Mouse (Mus musculus) C2C12 (cell line): ENCODE measurements around the gene Pcnt. TPM values are rescaled to one million over a fixed set of nuclear protein-coding genes. Genes with fewer than 3 reads are reported as not detected.

Experiments used
- H3K27me3 ChIP-seq: one replicate; pipeline ENCODE4 v1.6.1; 2011; ENCODE audit not compliant: control insufficient read depth, insufficient read depth, insufficient read length
- H3K36me3 ChIP-seq: one replicate; pipeline ENCODE4 v1.6.1; 2011; ENCODE audit not compliant: control insufficient read depth, insufficient read depth
- H3K4me3 ChIP-seq: one replicate; pipeline ENCODE4 v1.5.1; 2011; ENCODE audit warnings: mild to moderate bottlenecking, control low read depth; ENCODE audit not compliant: poor library complexity, insufficient read depth, severe bottlenecking
- H3K79me2 ChIP-seq: one replicate; pipeline ENCODE4 v1.6.1; 2011; ENCODE audit not compliant: control insufficient read depth, insufficient read depth
- H3K79me3 ChIP-seq: one replicate; pipeline ENCODE4 v1.6.1; 2011; ENCODE audit warnings: low read depth, control low read depth
- H3ac ChIP-seq: one replicate; pipeline ENCODE3; 2011; ENCODE audit warnings: low read depth; ENCODE audit not compliant: control insufficient read depth, insufficient read length
- CEBPB ChIP-seq: IDR thresholded peaks from one replicate; pipeline ENCODE4 v1.6.1; 2011; ENCODE audit warnings: low read depth, mild to moderate bottlenecking, control low read depth, moderate library complexity
- CTCF ChIP-seq: IDR thresholded peaks from one replicate; pipeline ENCODE4 v1.5.1; 2011; ENCODE audit not compliant: control insufficient read depth, insufficient read depth, insufficient read length
- FOSL1 ChIP-seq: IDR thresholded peaks from one replicate; pipeline ENCODE4 v1.8.0; 2011; ENCODE audit warnings: mild to moderate bottlenecking, low read length; ENCODE audit not compliant: poor library complexity, insufficient read depth, severe bottlenecking
- MAX ChIP-seq: IDR thresholded peaks from one replicate; pipeline ENCODE4 v1.6.1; 2011; ENCODE audit warnings: mild to moderate bottlenecking, control low read depth
- MYOD1 ChIP-seq: IDR thresholded peaks from one replicate; pipeline ENCODE4 v1.6.1; 2011; ENCODE audit warnings: low read depth; ENCODE audit not compliant: control insufficient read depth, insufficient read length
- MYOG ChIP-seq: IDR thresholded peaks from one replicate; pipeline ENCODE4 v1.6.1; 2011; ENCODE audit not compliant: control insufficient read depth, insufficient read length; ENCODE audit errors: extremely low read depth
- USF1 ChIP-seq: IDR thresholded peaks from one replicate; pipeline ENCODE4 v1.6.1; 2011; ENCODE audit warnings: low read depth, mild to moderate bottlenecking, control low read depth, moderate library complexity
- polyA plus RNA-seq: library from polyadenylated mRNA; unstranded; fragments of >200 nt; fragmentation: generic; extraction: Trizol; gene quantifications from one replicate; pipeline ENCODE4 v1.2.1, GENCODE M21; 2012; ENCODE audit warnings: missing spikeins

Pcnt gene
- polyA plus RNA-seq, 1 experiment: 15.5 TPM

GRCm38 (mm10) chr10:76357286-76357875 is 85.2 kb downstream of the Pcnt start:
- no peaks in the 10 kb centered on the region for H3K79me2 ChIP-seq
- TF ChIP-seq CEBPB (peak; percentile 67), MAX (peak; percentile 80), CTCF (no peak), USF1 (no peak), FOSL1 (peak; percentile 71), MYOG (no peak), MYOD1 (peak; percentile 47)
- H3K4me3 ChIP-seq: no peak overlapping the region
- H3K36me3 ChIP-seq: peaks cover 43% of the 10 kb centered on the region
- H3ac ChIP-seq: no peak overlapping the region
- no peaks in the 10 kb centered on the region for H3K79me3 ChIP-seq
- no peaks in the 10 kb centered on the region for H3K27me3 ChIP-seq

GRCm38 (mm10) chr10:76354974-76355373 is 87.6 kb downstream of the Pcnt start:
- no peak overlapping the region for H3K4me3 ChIP-seq
- no peaks in the 10 kb centered on the region for H3K79me2 ChIP-seq
- peaks cover 67% of the 10 kb centered on the region for H3K36me3 ChIP-seq
- H3K79me3 ChIP-seq: no peaks in the 10 kb centered on the region
- H3K27me3 ChIP-seq: no peaks in the 10 kb centered on the region
- TF ChIP-seq CTCF: no peak
- no peak for TF ChIP-seq MAX
- no peak for TF ChIP-seq USF1
- TF ChIP-seq CEBPB: no peak
- TF ChIP-seq MYOD1: no peak
- TF ChIP-seq FOSL1: no peak
- no peak for TF ChIP-seq MYOG
- no peak overlapping the region for H3ac ChIP-seq

- no peak overlapping the region for H3K4me3 ChIP-seq
- H3K36me3 ChIP-seq: peaks cover 68% of the 10 kb centered on the region
- H3K79me3 ChIP-seq: no peaks in the 10 kb centered on the region
- H3K27me3 ChIP-seq: no peaks in the 10 kb centered on the region
- TF ChIP-seq CEBPB (no peak), MYOD1 (no peak), CTCF (no peak), USF1 (no peak), FOSL1 (no peak)
- no peak overlapping the region for H3ac ChIP-seq
- H3K79me2 ChIP-seq: no peaks in the 10 kb centered on the region
Observed at GRCm38 (mm10) chr10:76353986-76354385, 88.6 kb downstream of the Pcnt start.

- H3K79me3 ChIP-seq: no peaks in the 10 kb centered on the region
- no peak overlapping the region for H3K4me3 ChIP-seq
- TF ChIP-seq CEBPB: no peak
- no peak for TF ChIP-seq MAX
- no peak for TF ChIP-seq USF1
- TF ChIP-seq MYOG: no peak
- TF ChIP-seq FOSL1: no peak
- TF ChIP-seq CTCF: no peak
- no peak for TF ChIP-seq MYOD1
- no peaks in the 10 kb centered on the region for H3K27me3 ChIP-seq
- H3ac ChIP-seq: no peak overlapping the region
- H3K36me3 ChIP-seq: peaks cover 65% of the 10 kb centered on the region
- H3K79me2 ChIP-seq: no peaks in the 10 kb centered on the region
Observed at GRCm38 (mm10) chr10:76351953-76352352, 90.6 kb downstream of the Pcnt start.

- no peaks in the 10 kb centered on the region for H3K27me3 ChIP-seq
Observed at GRCm38 (mm10) chr10:76346589-76346988, 96.0 kb downstream of the Pcnt start.

GRCm38 (mm10) chr10:76346043-76346491 is 96.5 kb downstream of the Pcnt start:
- peaks cover 24% of the 10 kb centered on the region for H3K79me3 ChIP-seq
- H3K4me3 ChIP-seq: no peak overlapping the region
- peaks cover 12% of the 10 kb centered on the region for H3K36me3 ChIP-seq
- no peaks in the 10 kb centered on the region for H3K27me3 ChIP-seq
- peaks cover 38% of the 10 kb centered on the region for H3K79me2 ChIP-seq
- H3ac ChIP-seq: no peak overlapping the region
- TF ChIP-seq MYOG: no peak
- TF ChIP-seq CTCF: no peak

More at GRCm38 (mm10) chr10:76346589-76346988, 96.0 kb downstream of the Pcnt start:
- Histone ChIP-seq H3K79me3 (peaks cover 20% of the 10 kb centered on the region), H3K4me3 (no peak overlapping the region), H3K79me2 (peaks cover 33% of the 10 kb centered on the region), H3ac (no peak overlapping the region), H3K36me3 (peaks cover 17% of the 10 kb centered on the region)
- TF ChIP-seq MYOG (no peak), CTCF (no peak), MYOD1 (no peak), FOSL1 (no peak), USF1 (no peak), CEBPB (no peak), MAX (no peak)
